Mouse (Mus musculus): ENCODE results near the gene Il11.
"Not testable (repeated sequence)": the region's sequence is repeated elsewhere in the genome, so short reads cannot be mapped to it uniquely, and the experiment has no call there.

The Il11 gene

GRCm38 (mm10) chr7:4782759-4783158, at the start of gene Il11, which contains the start of gene Tmem190:
Il11 (minus strand) TSS chr7:4782859.
Tmem190 (plus strand) TSS chr7:4782937.
- no peak for DNase-seq (ENCODE audit: low spot score)

GRCm38 (mm10) chr7:4830476-4830875, 47.8 kb upstream of the Il11 start:
- DNase-seq (ENCODE audit: low spot score): no peak

GRCm38 (mm10) chr7:4825365-4825764, 42.7 kb upstream of the Il11 start:
- DNase-seq (ENCODE audit: low spot score): no peak

- no peak for DNase-seq (ENCODE audit: low spot score)
Observed at GRCm38 (mm10) chr7:4822162-4822907, 39.7 kb upstream of the Il11 start.

GRCm38 (mm10) chr7:4821690-4822089, 39.0 kb upstream of the Il11 start:
- no peak for DNase-seq (ENCODE audit: low spot score)

GRCm38 (mm10) chr7:4820925-4821324, 38.3 kb upstream of the Il11 start:
- not testable (repeated sequence) for DNase-seq (ENCODE audit: low spot score)

- DNase-seq (ENCODE audit: low spot score): no peak
Observed at GRCm38 (mm10) chr7:4816559-4816958, 33.9 kb upstream of the Il11 start.

GRCm38 (mm10) chr7:4813105-4813791, 30.6 kb upstream of the Il11 start:
- DNase-seq (ENCODE audit: low spot score): no peak

- peak; percentile 98 for DNase-seq (ENCODE audit: low spot score)
Observed at GRCm38 (mm10) chr7:4812303-4813104, 29.8 kb upstream of the Il11 start, which contains the start of gene Ube2s. Ube2s (minus strand) TSS chr7:4812590.

- DNase-seq (ENCODE audit: low spot score): peak; percentile 51
Observed at GRCm38 (mm10) chr7:4811842-4812302, 29.2 kb upstream of the Il11 start.

- DNase-seq (ENCODE audit: low spot score): not testable (repeated sequence)
Observed at GRCm38 (mm10) chr7:4811131-4811530, 28.5 kb upstream of the Il11 start.

- DNase-seq (ENCODE audit: low spot score): peak; percentile 71
Observed at GRCm38 (mm10) chr7:4806716-4807115, 24.1 kb upstream of the Il11 start.

GRCm38 (mm10) chr7:4802247-4802646, 19.6 kb upstream of the Il11 start:
- no peak for DNase-seq (ENCODE audit: low spot score)

- peak; percentile 67 for DNase-seq (ENCODE audit: low spot score)
Observed at GRCm38 (mm10) chr7:4795767-4796433, 13.2 kb upstream of the Il11 start.

- DNase-seq (ENCODE audit: low spot score): peak; percentile 32
Observed at GRCm38 (mm10) chr7:4794631-4795168, 12.0 kb upstream of the Il11 start.

- no peak for DNase-seq (ENCODE audit: low spot score)
Observed at GRCm38 (mm10) chr7:4793674-4794073, 11.0 kb upstream of the Il11 start.

- DNase-seq (ENCODE audit: low spot score): not testable (repeated sequence)
Observed at GRCm38 (mm10) chr7:4793248-4793647, 10.6 kb upstream of the Il11 start.

- peak; percentile 97 for DNase-seq (ENCODE audit: low spot score)
Observed at GRCm38 (mm10) chr7:4792278-4793212, 9.9 kb upstream of the Il11 start, which contains the start of gene Rpl28. Rpl28 (plus strand) TSS chr7:4792874.

GRCm38 (mm10) chr7:4789436-4789935, 6.8 kb upstream of the Il11 start, which contains the start of gene Tmem238:
Tmem238 (minus strand) TSS chr7:4789656.
- DNase-seq (ENCODE audit: low spot score): no peak
